Mouse (Mus musculus) intestine, postnatal 0 days (tissue): Measurements from ENCODE around the gene E130308A19Rik. TPM values are rescaled to one million over a fixed set of nuclear protein-coding genes. Genes with fewer than 3 reads are reported as not detected.
A peak's percentile ranks its signal among the peaks of the same experiment; 100 is the strongest.

Experiments
- ATAC-seq: fragments of 200-750 bp; cut with Nextera tagmentation; 2 replicates; pipeline ENCODE4 v1.8.0; 2017; ENCODE audit warnings: mild to moderate bottlenecking, moderate TSS enrichment, moderate library complexity
- H3K27ac ChIP-seq: fragments of 300-500 bp; sonication (generic); 2 replicates; pipeline ENCODE4 v1.5.1; 2014; ENCODE audit warnings: mild to moderate bottlenecking, low read depth, low read length, moderate library complexity
- H3K27me3 ChIP-seq: fragments of 300-500 bp; sonication (generic); replicated peaks from 2 replicates; pipeline ENCODE4 v1.6.1; 2014; ENCODE audit warnings: low read length, mixed read lengths; ENCODE audit not compliant: control insufficient read depth, insufficient read depth
- H3K36me3 ChIP-seq: fragments of 300-500 bp; sonication (generic); 2 replicates; pipeline ENCODE4 v1.6.1; 2014; ENCODE audit warnings: mild to moderate bottlenecking, moderate library complexity; ENCODE audit not compliant: control insufficient read depth, insufficient read depth
- H3K4me1 ChIP-seq: fragments of 300-500 bp; sonication (generic); replicated peaks from 2 replicates; pipeline ENCODE4 v1.6.1; 2014; ENCODE audit warnings: antibody characterized with exemption, low read length, mixed read lengths; ENCODE audit not compliant: control insufficient read depth, insufficient read depth
- H3K4me2 ChIP-seq: fragments of 300-500 bp; sonication (generic); replicated peaks from 2 replicates; pipeline ENCODE4 v1.6.1; 2014; ENCODE audit warnings: low read depth, mild to moderate bottlenecking, moderate library complexity
- H3K4me3 ChIP-seq: fragments of 300-500 bp; sonication (generic); 2 replicates; pipeline ENCODE4 v1.5.1; 2014; ENCODE audit warnings: low read depth, low read length
- H3K9ac ChIP-seq: fragments of 300-500 bp; sonication (generic); 2 replicates; pipeline ENCODE4 v1.6.1; 2014; ENCODE audit warnings: mild to moderate bottlenecking, low read depth, low read length
- H3K9me3 ChIP-seq: fragments of 300-500 bp; sonication (generic); 2 replicates; pipeline ENCODE4 v1.6.1; 2016; ENCODE audit warnings: mixed run types; ENCODE audit not compliant: control insufficient read depth
- CTCF ChIP-seq: sonication (generic); IDR thresholded peaks from 2 replicates; pipeline ENCODE4 v1.5.1; 2016; ENCODE audit warnings: low read depth, mild to moderate bottlenecking, control low read depth, antibody characterized with exemption, moderate library complexity
- WGBS: fragments of 180-500 bp; shearing (Covaris S2); extraction: QIAGEN DNeasy Blood & Tissue Kit; methylation state at CpG from one replicate; pipeline ENCODE4 v1.1.7; 2014; 5-methylcytosine and 5-hydroxymethylcytosine counted together
- polyA plus RNA-seq: library from polyadenylated mRNA; unstranded; fragments of >200 nt; fragmentation: Nextera tagmentation; extraction: Ambion mirVana; gene quantifications from 2 replicates; pipeline ENCODE4 v1.2.1, GENCODE M21; 2015

Gene E130308A19Rik
- 6.6 and 6.9 TPM in 2 replicates for polyA plus RNA-seq

GRCm38 (mm10) chr4:59625998-59626910, at the start of gene E130308A19Rik:
Gene E130308A19Rik (plus strand): TSS chr4:59626211.
- WGBS: under 1% methylated on average over 85 of the region's 120 CpGs
- H3K4me3 ChIP-seq: peak within 1 kb of the TSS; percentile 96
- peak; percentile 91 for ATAC-seq
- H3K4me1 ChIP-seq: no peaks in the 10 kb centered on the region
- peak within 1 kb of the TSS; percentile 82 for H3K4me2 ChIP-seq
- peak within 1 kb of the TSS; percentile 70 for H3K27ac ChIP-seq
- H3K27me3 ChIP-seq: no peaks in the 10 kb centered on the region
- TF ChIP-seq CTCF: peak; percentile 37; the same call in 1 of the 2 replicates
- H3K36me3 ChIP-seq: no peaks in the 10 kb centered on the region
- peak within 1 kb of the TSS; percentile 83 for H3K9ac ChIP-seq
- H3K9me3 ChIP-seq: no peaks in the 10 kb centered on the region

DNA sequence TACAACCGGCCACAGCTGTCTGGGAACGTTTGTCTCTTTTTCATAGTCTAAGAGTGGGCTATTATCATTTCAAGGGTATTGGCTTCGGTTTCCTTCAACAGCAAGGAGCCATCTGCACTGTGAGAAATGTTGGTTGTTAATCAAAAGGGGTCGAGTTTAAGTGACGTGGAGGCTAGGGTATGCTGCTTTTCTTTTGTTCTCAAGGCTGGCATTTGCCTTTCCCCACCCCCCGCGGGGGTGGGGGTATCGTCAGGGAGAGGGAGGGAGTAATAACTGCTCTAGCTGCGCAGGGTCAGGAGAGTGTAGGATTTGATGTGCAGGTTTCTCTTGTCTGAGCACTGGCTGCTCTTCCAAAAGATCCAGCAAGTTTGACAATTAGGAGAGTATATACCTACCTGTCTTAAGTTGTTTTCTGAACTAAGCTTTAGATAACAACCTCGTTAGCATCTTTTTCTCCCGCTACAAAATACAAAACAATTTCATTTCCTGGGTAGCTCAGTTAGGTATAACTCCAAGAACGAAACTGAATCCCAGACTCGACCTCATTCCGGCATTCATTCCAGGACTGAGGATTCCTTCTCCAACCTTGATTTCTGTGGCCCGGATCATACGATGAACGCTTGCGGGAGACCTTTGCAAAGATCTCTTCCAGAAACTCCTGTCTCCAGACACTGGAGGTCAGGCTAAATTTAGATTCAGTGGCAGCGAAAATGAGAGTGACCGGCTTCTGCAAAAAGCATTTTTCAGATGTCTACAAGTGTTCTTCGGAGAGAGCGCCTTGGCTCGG, 45.3 kb upstream of the E130308A19Rik start:
- TF ChIP-seq CTCF: no peak
- peak overlapping the region; percentile 87 for H3K4me2 ChIP-seq
- peak overlapping the region; percentile 52 for H3K9ac ChIP-seq
- no peaks in the 10 kb centered on the region for H3K4me1 ChIP-seq
- H3K9me3 ChIP-seq: no peaks in the 10 kb centered on the region
- H3K27ac ChIP-seq: peak overlapping the region; percentile 81
- H3K27me3 ChIP-seq: no peaks in the 10 kb centered on the region
- H3K4me3 ChIP-seq: peak overlapping the region; percentile 65
- whole genome bisulfite sequencing: under 1% methylated on average over 23 of the region's 23 CpGs
- peak; percentile 41 for ATAC-seq
- no peaks in the 10 kb centered on the region for H3K36me3 ChIP-seq

- Histone ChIP-seq H3K4me1 (no peaks in the 10 kb centered on the region), H3K4me3 (peak within 1 kb of the TSS; percentile 65), H3K9me3 (no peaks in the 10 kb centered on the region), H3K36me3 (no peaks in the 10 kb centered on the region), H3K27me3 (no peaks in the 10 kb centered on the region), H3K9ac (peak within 1 kb of the TSS; percentile 52), H3K4me2 (peak within 1 kb of the TSS; percentile 87), H3K27ac (peak within 1 kb of the TSS; percentile 81)
- TF ChIP-seq CTCF: no peak
- peak; percentile 97 for ATAC-seq
- WGBS: under 1% methylated on average over 61 of the region's 61 CpGs
These were observed 44.5 kb upstream of the E130308A19Rik start, which contains the start of gene Hsdl2 for GRCm38 (mm10) chr4:59581314-59582185. Gene Hsdl2 (plus strand): TSS chr4:59581563.

DNA sequence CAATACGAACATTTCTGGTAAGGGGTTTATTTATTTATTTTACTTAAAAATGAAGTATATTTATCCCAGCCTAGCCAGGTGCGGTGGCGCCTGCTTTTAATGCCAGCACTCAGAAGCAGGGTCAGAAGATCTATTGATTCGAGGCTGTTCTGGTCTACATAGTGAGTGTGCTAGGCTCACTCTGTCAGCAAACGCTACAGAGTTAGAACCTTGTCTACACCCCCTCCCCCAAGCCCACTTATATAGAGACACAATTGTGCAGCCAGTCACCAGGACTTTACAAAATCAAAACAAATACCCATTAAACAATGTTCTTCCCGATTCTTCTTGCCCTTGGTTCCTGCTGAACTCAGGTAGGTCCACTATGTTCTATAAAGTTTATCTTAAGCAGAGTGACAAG, 43.8 kb upstream of the E130308A19Rik start:
- 15% methylated on average over 6 of the region's 6 CpGs for WGBS
- no peak for ATAC-seq
- Histone ChIP-seq H3K9me3 (no peaks in the 10 kb centered on the region), H3K36me3 (no peaks in the 10 kb centered on the region), H3K4me3 (peak overlapping the region; percentile 65), H3K4me2 (peak overlapping the region; percentile 87), H3K9ac (peak overlapping the region; percentile 52; the same call in 1 of the 2 replicates), H3K27me3 (no peaks in the 10 kb centered on the region), H3K27ac (no peak overlapping the region), H3K4me1 (no peaks in the 10 kb centered on the region)
- TF ChIP-seq CTCF: no peak

DNA sequence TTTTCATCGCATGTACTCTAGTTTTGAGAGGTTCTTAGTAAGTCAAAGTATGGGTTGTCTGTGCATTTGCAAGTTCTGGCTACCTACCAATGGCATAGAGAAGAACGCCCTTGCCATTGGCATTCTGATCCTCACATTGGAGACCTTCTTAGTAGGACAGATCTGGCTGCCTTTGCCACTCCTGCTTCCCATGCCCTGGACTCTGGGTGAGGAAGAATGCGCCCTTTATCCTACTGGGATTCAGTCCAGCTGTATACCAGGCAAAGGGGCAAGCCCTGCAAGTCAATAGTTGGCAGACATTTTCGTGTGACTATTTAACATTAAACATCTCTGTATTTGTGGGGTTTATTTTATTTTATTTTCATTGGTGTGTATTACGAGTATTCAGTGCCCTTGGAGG, 40.9 kb upstream of the E130308A19Rik start:
- H3K27me3 ChIP-seq: no peaks in the 10 kb centered on the region
- no peak overlapping the region for H3K4me2 ChIP-seq
- no peak overlapping the region for H3K27ac ChIP-seq
- H3K9me3 ChIP-seq: no peaks in the 10 kb centered on the region
- WGBS: 82% methylated on average over 5 of the region's 5 CpGs
- ATAC-seq: no peak
- no peak overlapping the region for H3K9ac ChIP-seq
- no peak for TF ChIP-seq CTCF
- H3K4me1 ChIP-seq: no peaks in the 10 kb centered on the region
- H3K36me3 ChIP-seq: no peaks in the 10 kb centered on the region
- H3K4me3 ChIP-seq: no peak overlapping the region
